Comparison of ENCODE assay signal across 9 mouse cellular contexts in genomic region chr11:121176285-121177270, GRCm38 (mm10). TPM values are rescaled to one million over a fixed set of nuclear protein-coding genes. Genes with fewer than 3 reads are reported as not detected.
A peak's percentile ranks its signal among the peaks of the same experiment; 100 is the strongest.
DNase-seq lines count a peak whose midpoint lies in the region; ATAC-seq lines count a peak whose summit lies in the region.
"Had no signal": no experiment of that assay in that cellular context is flagged by ENCODE, and none has a peak within 500 bp of the region (broad histone marks: within the 10 kb centered on the region; RNA-seq: fewer than 3 reads in every experiment).

No protein-coding gene starts in this region.

- H3K9ac ChIP-seq in limb, embryonic 11.5 days (ENCODE audit: low read length): no peak overlapping the region
- no peak overlapping the region for H3K9ac ChIP-seq in midbrain, embryonic 14.5 days (replicated peaks; ENCODE audit: low read length)

- H3K36me3 ChIP-seq in limb, embryonic 11.5 days (ENCODE audit: control insufficient read depth, insufficient read depth, low read length): no peaks in the 10 kb centered on the region
- H3K36me3 ChIP-seq in midbrain, embryonic 14.5 days (ENCODE audit: control insufficient read depth, insufficient read depth, low read length): peaks cover 4% of the 10 kb centered on the region; the same call in 1 of the 2 replicates

- WGBS in limb, embryonic 11.5 days: 62% methylated on average over 12 of the region's 12 CpGs
- 59% methylated on average over 12 of the region's 12 CpGs for whole genome bisulfite sequencing in midbrain, embryonic 14.5 days

- H3K4me1 ChIP-seq in limb, embryonic 11.5 days (ENCODE audit: control insufficient read depth, insufficient read depth, low read length): no peaks in the 10 kb centered on the region
- peaks cover 8% of the 10 kb centered on the region; the same call in 1 of the 2 replicates for H3K4me1 ChIP-seq in midbrain, embryonic 14.5 days (ENCODE audit: control insufficient read depth, insufficient read depth, low read length)

- H3K4me2 ChIP-seq in limb, embryonic 11.5 days (ENCODE audit: low read depth, severe bottlenecking): no peak overlapping the region
- no peak overlapping the region for H3K4me2 ChIP-seq in midbrain, embryonic 14.5 days (ENCODE audit: low read length)

- no peak overlapping the region for H3K4me3 ChIP-seq in limb, embryonic 11.5 days (ENCODE audit: low read depth, low read length)
- H3K4me3 ChIP-seq in midbrain, embryonic 14.5 days (replicated peaks; ENCODE audit: low read depth, low read length): no peak overlapping the region

- H3K27me3 ChIP-seq in limb, embryonic 11.5 days (ENCODE audit: control insufficient read depth, insufficient read depth, low read length): no peaks in the 10 kb centered on the region
- no peaks in the 10 kb centered on the region for H3K27me3 ChIP-seq in midbrain, embryonic 14.5 days (ENCODE audit: control insufficient read depth, insufficient read depth, low read length)

- H3K27ac ChIP-seq in limb, embryonic 11.5 days (replicated peaks; ENCODE audit: low read depth, low read length): no peak overlapping the region
- no peak overlapping the region for H3K27ac ChIP-seq in midbrain, embryonic 14.5 days (replicated peaks; ENCODE audit: low read depth, low read length)

- DNase-seq in left cerebral cortex, postnatal 25 days (ENCODE audit: low spot score in 2 of 2): peak; percentile 14 to 37
- no peak for DNase-seq in left cerebral cortex, adult 8-10 months (ENCODE audit: low spot score in 2 of 2)
- DNase-seq in adrenal gland, adult 8-10 months: peak; percentile 38
- DNase-seq in embryo, embryonic 11.5 days (ENCODE audit: low read depth, low spot score): peak; percentile 39
- peak; percentile 49 to 73 for DNase-seq in heart, postnatal 10 days
- DNase-seq in limb, embryonic 11.5 days (ENCODE audit: low spot score): peak; percentile 78
- peak; percentile 65 for DNase-seq in midbrain, embryonic 14.5 days
- peak; percentile 59 for DNase-seq in thymus, postnatal 0 days (ENCODE audit: low spot score)

- intact Hi-C loops in left cerebral cortex, postnatal 25 days (cut with DNase I): no loop called here
- intact Hi-C loops in heart, postnatal 10 days (cut with DNase I): no loop called here

- no peak for ATAC-seq in limb, embryonic 11.5 days (ENCODE audit: insufficient number of reproducible peaks, low FRiP score, low TSS enrichment, low read depth)
- ATAC-seq in midbrain, embryonic 14.5 days (ENCODE audit: low FRiP score, low TSS enrichment): no peak

- no peaks in the 10 kb centered on the region for H3K9me3 ChIP-seq in limb, embryonic 11.5 days (ENCODE audit: control insufficient read depth, low read length)
- H3K9me3 ChIP-seq in midbrain, embryonic 14.5 days (ENCODE audit: control insufficient read depth, low read length): no peaks in the 10 kb centered on the region

RNA-seq across cellular contexts. Expression of gene Uts2r, which starts 16.5 kb away (rescaled TPM):
- total RNA-seq in left cerebral cortex, postnatal 25 days (2021): not detected
- under 1 TPM in 3 of 4 experiments, not detected in 1; 0.18 to 0.50 (median 0.37) TPM for total RNA-seq in left cerebral cortex, adult 8-10 months (2022)
- total RNA-seq in adrenal gland, adult 8-10 months (2022): not detected
- total RNA-seq in heart, postnatal 10 days (2021): under 1 TPM; 0.24 to 0.35 TPM
- polyA plus RNA-seq in limb, embryonic 11.5 days (2014; fragmentation: Nextera tagmentation; extraction: Ambion mirVana): 0.14 TPM in 1 of 2 replicates, not detected in the other
- 0.45 and 0.88 TPM in 2 replicates for polyA plus RNA-seq in midbrain, embryonic 14.5 days (2014; fragmentation: Nextera tagmentation; extraction: Ambion mirVana)
- 0.37 and 0.61 TPM in 2 replicates for polyA plus RNA-seq in thymus, postnatal 0 days (2015; fragmentation: Nextera tagmentation; extraction: Ambion mirVana)

RNA-seq across cellular contexts. Expression of gene Hexdc, which starts 27.7 kb away (rescaled TPM):
- 10 to 100 TPM; 21.8 to 26.8 TPM for total RNA-seq in left cerebral cortex, postnatal 25 days (2021)
- total RNA-seq in left cerebral cortex, adult 8-10 months (2022): 10 to 100 TPM; 20.8 to 27.9 (median 24.8) TPM
- 10 to 100 TPM; 12.5 to 24.4 (median 17.6) TPM for total RNA-seq in adrenal gland, adult 8-10 months (2022)
- 10 to 100 TPM; 12.7 to 15.1 TPM for total RNA-seq in heart, postnatal 10 days (2021)
- 6.5 and 6.6 TPM in 2 replicates for polyA plus RNA-seq in limb, embryonic 11.5 days (2014; fragmentation: Nextera tagmentation; extraction: Ambion mirVana)
- polyA plus RNA-seq in midbrain, embryonic 14.5 days (2014; fragmentation: Nextera tagmentation; extraction: Ambion mirVana): 24.5 and 31.5 TPM in 2 replicates
- polyA plus RNA-seq in thymus, postnatal 0 days (2015; fragmentation: Nextera tagmentation; extraction: Ambion mirVana): 3.0 and 3.3 TPM in 2 replicates

RNA-seq across cellular contexts. Expression of gene Ogfod3, which starts 27.9 kb away (rescaled TPM):
- total RNA-seq in left cerebral cortex, postnatal 25 days (2021): 1 to 10 TPM; 7.3 to 7.8 TPM
- total RNA-seq in left cerebral cortex, adult 8-10 months (2022): 10 to 100 TPM in 1 of 4 experiments, 1 to 10 TPM in 3; 7.5 to 10.2 (median 9.5) TPM
- total RNA-seq in adrenal gland, adult 8-10 months (2022): 10 to 100 TPM; 26.0 to 29.3 (median 27.9) TPM
- 10 to 100 TPM; 18.3 to 19.4 TPM for total RNA-seq in heart, postnatal 10 days (2021)
- 13.4 and 15.3 TPM in 2 replicates for polyA plus RNA-seq in limb, embryonic 11.5 days (2014; fragmentation: Nextera tagmentation; extraction: Ambion mirVana)
- polyA plus RNA-seq in midbrain, embryonic 14.5 days (2014; fragmentation: Nextera tagmentation; extraction: Ambion mirVana): 24.7 and 27.1 TPM in 2 replicates
- polyA plus RNA-seq in thymus, postnatal 0 days (2015; fragmentation: Nextera tagmentation; extraction: Ambion mirVana): 15.7 TPM in 2 replicates

RNA-seq across cellular contexts. Expression of gene Tex19.1, which starts 30.6 kb away (rescaled TPM):
- total RNA-seq in left cerebral cortex, postnatal 25 days (2021): not detected
- not detected for total RNA-seq in left cerebral cortex, adult 8-10 months (2022)
- total RNA-seq in adrenal gland, adult 8-10 months (2022): not detected
- not detected for total RNA-seq in heart, postnatal 10 days (2021)
- polyA plus RNA-seq in limb, embryonic 11.5 days (2014; fragmentation: Nextera tagmentation; extraction: Ambion mirVana): 0.21 TPM in 1 of 2 replicates, not detected in the other
- not detected in 2 replicates for polyA plus RNA-seq in midbrain, embryonic 14.5 days (2014; fragmentation: Nextera tagmentation; extraction: Ambion mirVana)
- polyA plus RNA-seq in thymus, postnatal 0 days (2015; fragmentation: Nextera tagmentation; extraction: Ambion mirVana): not detected in 2 replicates
- total RNA-seq: gastrocnemius, postnatal 36 days had no signal

RNA-seq across cellular contexts. Expression of gene Cybc1, which starts 52.5 kb away (rescaled TPM):
- total RNA-seq in left cerebral cortex, postnatal 25 days (2021): 10 to 100 TPM; 23.6 to 24.8 TPM
- total RNA-seq in left cerebral cortex, adult 8-10 months (2022): 10 to 100 TPM; 19.2 to 25.9 (median 23.0) TPM
- total RNA-seq in adrenal gland, adult 8-10 months (2022): 10 to 100 TPM; 24.8 to 31.1 (median 29.1) TPM
- total RNA-seq in heart, postnatal 10 days (2021): 10 to 100 TPM in 1 of 2 experiments, 1 to 10 TPM in 1; 9.3 to 12.6 TPM
- 35.0 and 36.7 TPM in 2 replicates for polyA plus RNA-seq in limb, embryonic 11.5 days (2014; fragmentation: Nextera tagmentation; extraction: Ambion mirVana)
- 37.3 and 46.1 TPM in 2 replicates for polyA plus RNA-seq in midbrain, embryonic 14.5 days (2014; fragmentation: Nextera tagmentation; extraction: Ambion mirVana)
- polyA plus RNA-seq in thymus, postnatal 0 days (2015; fragmentation: Nextera tagmentation; extraction: Ambion mirVana): 66.9 and 68.0 TPM in 2 replicates

Comparison
In these comparisons a context has a peak if more than half of its experiments do, and no peak if none do; other contexts are left out.
1. DNase-seq: peak in left cerebral cortex, postnatal 25 days (2 of 2), adrenal gland, adult 8-10 months (single experiment), embryo, embryonic 11.5 days (single experiment), heart, postnatal 10 days (2 of 2), limb, embryonic 11.5 days (single experiment), midbrain, embryonic 14.5 days (single experiment) and thymus, postnatal 0 days (single experiment); none in left cerebral cortex, adult 8-10 months (0 of 2).